Mouse (Mus musculus) embryonic fibroblast, embryonic 13.5 days (primary cell): ENCODE data around the gene Zfp933.
"Not testable (repeated sequence)": the region's sequence is repeated elsewhere in the genome, so short reads cannot be mapped to it uniquely, and the experiment has no call there.

ENCODE experiments used
- CTCF ChIP-seq: IDR thresholded peaks from 2 replicates; pipeline ENCODE4 v1.5.1; 2011; ENCODE audit warnings: mild to moderate bottlenecking, control low read depth, low read length, moderate library complexity, borderline replicate concordance; ENCODE audit not compliant: insufficient read depth
- POLR2A ChIP-seq: IDR thresholded peaks from 2 replicates; pipeline ENCODE4 v1.6.1; 2011; ENCODE audit warnings: low read depth, mild to moderate bottlenecking, control low read depth, low read length, moderate library complexity

DNA sequence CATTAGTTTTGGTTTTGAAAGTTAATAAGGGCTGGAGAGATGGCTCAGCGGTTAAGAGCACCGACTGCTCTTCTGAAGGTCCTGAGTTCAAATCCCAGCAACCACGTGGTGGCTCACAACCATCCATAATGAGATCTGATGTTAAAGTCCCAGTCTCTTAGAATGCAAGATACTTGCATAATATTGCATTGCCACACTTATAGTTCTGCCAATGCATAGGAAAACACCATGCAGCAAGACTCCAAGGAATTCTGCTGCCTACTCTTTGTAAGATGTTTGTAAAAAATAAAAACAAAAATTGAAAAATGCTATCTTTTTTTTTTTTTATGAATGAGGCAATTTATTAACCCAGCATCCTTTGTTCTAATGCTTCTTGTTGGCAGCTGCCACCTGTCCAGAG, 26.8 kb downstream of the Zfp933 start:
- not testable (repeated sequence) for TF ChIP-seq POLR2A, CTCF
